In the genomic region with DNA sequence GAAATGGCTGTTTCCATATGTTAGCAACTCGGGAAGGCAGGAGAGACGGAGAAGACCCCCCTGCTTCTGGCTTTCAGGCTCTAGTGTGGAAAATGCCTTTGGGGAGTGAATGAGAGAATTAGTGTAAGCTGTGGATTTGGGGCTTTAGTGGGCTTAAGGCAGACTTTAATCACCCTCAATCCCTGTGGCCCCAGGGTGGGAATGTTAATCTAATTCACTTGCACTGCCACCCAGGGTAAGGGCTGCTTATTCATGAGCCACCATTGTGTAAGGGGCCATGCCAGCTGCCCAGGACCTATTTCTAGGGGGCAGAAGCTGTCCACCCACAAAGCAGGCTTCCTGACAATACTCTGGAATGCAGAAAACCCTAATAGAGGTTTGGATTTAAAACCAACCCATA, we compare ENCODE assay signal across 24 mouse cellular contexts. TPM values are rescaled to one million over a fixed set of nuclear protein-coding genes. Genes with fewer than 3 reads are reported as not detected.
"Had no signal": no experiment of that assay in that cellular context is flagged by ENCODE, and none has a peak within 500 bp of the region (broad histone marks: within the 10 kb centered on the region; RNA-seq: fewer than 3 reads in every experiment).

No protein-coding gene starts in this region.

- H3K9ac ChIP-seq: kidney, embryonic 15.5 days; liver, embryonic 13.5 days had no signal

- H3K4me3 ChIP-seq: kidney, embryonic 15.5 days; left cerebral cortex, adult 2 months; liver, embryonic 13.5 days had no signal

- H3K27ac ChIP-seq: kidney, embryonic 15.5 days; left cerebral cortex, adult 2 months; liver, embryonic 13.5 days had no signal

- H3K36me3 ChIP-seq: kidney, embryonic 15.5 days; liver, embryonic 13.5 days had no signal

- H3K4me2 ChIP-seq: kidney, embryonic 15.5 days; liver, embryonic 13.5 days had no signal

- H3K9me3 ChIP-seq: kidney, embryonic 15.5 days; liver, embryonic 13.5 days had no signal

- DNase-seq: kidney, adult 11 months; kidney, adult 8-10 months; kidney, postnatal 10 days; kidney, postnatal 36 days; layer of hippocampus, postnatal 36 days; liver, embryonic 13.5 days; lung, adult 2 months; lung, postnatal 14 days; lung, postnatal 4 days; thymus, adult 18-20 months; thymus, postnatal 36 days had no signal

RNA-seq across cellular contexts. Expression of gene Otp, which starts 8.5 kb away (rescaled TPM):
- total RNA-seq: layer of hippocampus, adult 8-10 months; layer of hippocampus, postnatal 10 days; liver, adult 2 months; megakaryocyte progenitor cell, adult 5-6 weeks had no signal
- polyA plus RNA-seq: kidney, embryonic 15.5 days; limb, embryonic 11.5 days; liver, adult 2 months; liver, embryonic 13.5 days; liver, embryonic 16.5 days; lung, adult 2 months; lung, embryonic 16.5 days; small intestine, adult 2 months; spleen, adult 2 months; stomach, embryonic 16.5 days; testis, adult 2 months had no signal
